Mouse (Mus musculus): ENCODE results near the gene Cxcl9. TPM values are rescaled to one million over a fixed set of nuclear protein-coding genes. Genes with fewer than 3 reads are reported as not detected.

The Cxcl9 gene
- polyA plus RNA-seq, 1 experiment from 2014 or later: not detected

DNA sequence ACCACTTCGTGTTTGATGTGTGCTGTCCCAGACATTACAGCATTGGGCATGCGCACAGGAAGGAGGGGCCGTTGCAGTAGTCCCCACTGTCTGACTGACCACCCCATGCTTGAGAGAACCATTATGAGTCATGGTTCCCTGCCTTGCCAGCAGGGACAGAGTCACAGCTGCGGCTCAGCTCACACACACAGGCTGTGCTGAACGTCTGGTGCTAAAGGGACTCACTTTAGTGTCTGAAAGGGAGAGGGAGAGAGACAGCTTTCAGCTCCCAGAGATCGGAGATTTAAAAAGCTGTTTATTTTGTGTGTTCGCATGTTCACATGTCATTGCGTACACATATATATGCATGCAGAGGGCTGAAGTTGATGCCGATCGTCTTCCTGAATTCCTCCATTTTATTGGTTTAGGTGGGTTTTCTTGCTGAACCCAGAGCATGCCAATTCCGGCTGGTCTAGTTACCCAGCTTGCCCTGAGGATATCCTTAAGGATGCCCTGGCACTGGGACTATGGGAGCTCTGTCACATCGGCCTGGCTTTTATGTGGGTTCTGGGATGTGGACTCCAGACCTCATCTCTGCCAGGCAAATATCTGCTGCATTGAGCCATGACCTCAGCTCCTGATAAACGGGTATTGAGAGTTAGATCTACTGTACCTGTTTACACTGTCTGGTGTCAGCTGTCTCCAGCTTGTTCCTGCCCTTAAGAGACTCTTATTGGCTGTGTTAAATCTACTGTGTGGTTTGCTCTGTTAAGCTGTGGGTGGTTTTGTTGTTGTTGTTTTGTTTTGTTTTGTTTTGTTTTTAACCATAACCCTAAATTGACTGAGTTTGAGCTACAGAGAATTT, 41.5 kb upstream of the Cxcl9 start:
- no peak overlapping the region for H3K4me2 ChIP-seq (replicated peaks; ENCODE audit: low read depth, low read length)
- no peak overlapping the region for H3K9ac ChIP-seq (replicated peaks; ENCODE audit: low read depth, low read length)
- no peaks in the 10 kb centered on the region for H3K9me3 ChIP-seq (ENCODE audit: control insufficient read depth, low read depth, low read length)
- no peak overlapping the region for H3K4me3 ChIP-seq (ENCODE audit: low read depth, low read length)
- H3K36me3 ChIP-seq (ENCODE audit: control insufficient read depth, insufficient read depth, low read length): no peaks in the 10 kb centered on the region
- 0 out of 2 replicates have a peak, but pooled peaks have one; percentile 42 for ATAC-seq (ENCODE audit: insufficient number of reproducible peaks, insufficient read depth, low FRiP score, low read depth)
- no peaks in the 10 kb centered on the region for H3K27me3 ChIP-seq (ENCODE audit: control insufficient read depth, insufficient read depth, low read length)
- no peak overlapping the region for H3K27ac ChIP-seq (ENCODE audit: low read length)
- H3K4me1 ChIP-seq (ENCODE audit: control insufficient read depth, insufficient read depth, low read length): no peaks in the 10 kb centered on the region
- WGBS: 62% methylated on average over 13 of the region's 13 CpGs

DNA sequence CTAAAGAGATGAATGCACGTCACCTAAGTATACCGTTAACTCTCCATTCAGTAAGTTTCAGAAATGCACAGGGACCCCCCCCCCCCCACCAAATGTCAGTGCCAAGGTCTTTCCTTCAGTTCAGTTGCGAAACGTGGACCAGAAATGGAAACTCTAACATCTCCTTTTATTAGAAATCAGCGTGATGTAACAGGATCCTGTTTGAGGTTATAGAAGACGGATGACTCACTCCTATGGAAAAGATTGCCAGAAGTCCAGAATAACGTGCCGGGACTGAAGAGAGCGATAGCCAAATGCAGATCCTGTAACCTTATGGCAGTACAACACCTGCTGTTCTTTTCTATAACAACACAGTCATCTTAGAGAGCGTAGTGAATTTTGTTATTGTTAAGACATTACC, 40.5 kb upstream of the Cxcl9 start:
- Histone ChIP-seq H3K36me3 (ENCODE audit: control insufficient read depth, insufficient read depth, low read length) (no peaks in the 10 kb centered on the region), H3K4me3 (ENCODE audit: low read depth, low read length) (no peak overlapping the region), H3K4me2 (replicated peaks; ENCODE audit: low read depth, low read length) (no peak overlapping the region), H3K9ac (replicated peaks; ENCODE audit: low read depth, low read length) (no peak overlapping the region), H3K9me3 (ENCODE audit: control insufficient read depth, low read depth, low read length) (no peaks in the 10 kb centered on the region), H3K4me1 (ENCODE audit: control insufficient read depth, insufficient read depth, low read length) (no peaks in the 10 kb centered on the region), H3K27ac (ENCODE audit: low read length) (no peak overlapping the region), H3K27me3 (ENCODE audit: control insufficient read depth, insufficient read depth, low read length) (no peaks in the 10 kb centered on the region)
- 50% methylated on average over 10 of the region's 10 CpGs for WGBS
- ATAC-seq (ENCODE audit: insufficient number of reproducible peaks, insufficient read depth, low FRiP score, low read depth): no peak

DNA sequence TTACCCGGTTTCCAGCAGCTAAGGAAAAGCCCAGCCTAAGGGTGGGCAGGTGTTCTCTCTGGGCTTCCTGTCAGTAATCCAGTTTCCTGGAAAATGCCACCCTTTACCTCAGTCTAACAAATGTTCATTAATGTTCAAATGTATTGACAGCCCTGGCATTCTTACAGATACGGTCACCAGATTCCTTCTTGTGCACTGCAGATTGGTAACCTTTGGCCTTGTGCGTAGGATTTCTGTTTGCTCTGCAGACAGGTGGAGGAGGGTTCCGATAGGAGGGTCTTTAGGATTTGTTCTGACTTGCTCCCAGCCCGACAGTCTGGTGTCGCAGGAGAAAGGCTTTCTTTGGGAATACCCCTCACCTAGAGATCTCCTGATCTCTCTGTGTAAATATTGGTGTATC, 38.7 kb upstream of the Cxcl9 start:
- no peak overlapping the region for H3K4me2 ChIP-seq (replicated peaks; ENCODE audit: low read depth, low read length)
- no peaks in the 10 kb centered on the region for H3K36me3 ChIP-seq (ENCODE audit: control insufficient read depth, insufficient read depth, low read length)
- H3K27ac ChIP-seq (ENCODE audit: low read length): no peak overlapping the region
- ATAC-seq (ENCODE audit: insufficient number of reproducible peaks, insufficient read depth, low FRiP score, low read depth): no peak
- no peak overlapping the region for H3K9ac ChIP-seq (replicated peaks; ENCODE audit: low read depth, low read length)
- H3K27me3 ChIP-seq (ENCODE audit: control insufficient read depth, insufficient read depth, low read length): no peaks in the 10 kb centered on the region
- no peaks in the 10 kb centered on the region for H3K4me1 ChIP-seq (ENCODE audit: control insufficient read depth, insufficient read depth, low read length)
- 53% methylated on average over 6 of the region's 6 CpGs for WGBS
- H3K4me3 ChIP-seq (ENCODE audit: low read depth, low read length): no peak overlapping the region
- H3K9me3 ChIP-seq (ENCODE audit: control insufficient read depth, low read depth, low read length): no peaks in the 10 kb centered on the region

DNA sequence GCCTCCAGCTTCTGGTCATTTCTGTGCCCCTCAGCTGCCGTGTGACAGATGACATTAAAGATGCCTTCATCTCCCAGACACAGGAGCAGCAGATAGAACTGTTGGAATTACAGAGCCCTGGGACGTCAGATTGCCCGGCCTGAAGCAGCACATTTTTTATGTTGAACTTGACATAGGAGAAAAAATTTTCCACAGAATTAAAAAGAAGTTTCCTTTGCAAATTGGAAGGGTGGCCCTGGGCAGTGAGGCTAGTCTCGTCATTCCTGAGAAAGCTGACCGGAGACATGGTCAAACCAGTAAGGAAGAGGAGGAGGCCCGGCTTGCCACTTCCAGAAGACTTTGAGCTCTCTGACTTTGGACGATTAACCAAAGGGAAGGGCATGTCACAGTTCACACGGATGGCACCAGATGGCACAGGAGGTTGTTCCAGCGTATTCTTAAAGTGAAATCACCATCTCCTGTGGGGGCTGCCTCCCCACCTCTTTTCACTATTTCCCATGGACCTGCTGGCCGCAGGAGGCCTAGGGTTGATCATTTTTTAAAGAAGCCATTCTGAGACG, 37.3 kb upstream of the Cxcl9 start:
- H3K9me3 ChIP-seq (ENCODE audit: control insufficient read depth, low read depth, low read length): no peaks in the 10 kb centered on the region
- no peaks in the 10 kb centered on the region for H3K27me3 ChIP-seq (ENCODE audit: control insufficient read depth, insufficient read depth, low read length)
- ATAC-seq (ENCODE audit: insufficient number of reproducible peaks, insufficient read depth, low FRiP score, low read depth): no peak
- H3K4me3 ChIP-seq (ENCODE audit: low read depth, low read length): no peak overlapping the region
- H3K4me2 ChIP-seq (replicated peaks; ENCODE audit: low read depth, low read length): no peak overlapping the region
- H3K27ac ChIP-seq (ENCODE audit: low read length): no peak overlapping the region
- H3K36me3 ChIP-seq (ENCODE audit: control insufficient read depth, insufficient read depth, low read length): no peaks in the 10 kb centered on the region
- no peak overlapping the region for H3K9ac ChIP-seq (replicated peaks; ENCODE audit: low read depth, low read length)
- H3K4me1 ChIP-seq (ENCODE audit: control insufficient read depth, insufficient read depth, low read length): no peaks in the 10 kb centered on the region
- 76% methylated on average over 11 of the region's 11 CpGs for WGBS

DNA sequence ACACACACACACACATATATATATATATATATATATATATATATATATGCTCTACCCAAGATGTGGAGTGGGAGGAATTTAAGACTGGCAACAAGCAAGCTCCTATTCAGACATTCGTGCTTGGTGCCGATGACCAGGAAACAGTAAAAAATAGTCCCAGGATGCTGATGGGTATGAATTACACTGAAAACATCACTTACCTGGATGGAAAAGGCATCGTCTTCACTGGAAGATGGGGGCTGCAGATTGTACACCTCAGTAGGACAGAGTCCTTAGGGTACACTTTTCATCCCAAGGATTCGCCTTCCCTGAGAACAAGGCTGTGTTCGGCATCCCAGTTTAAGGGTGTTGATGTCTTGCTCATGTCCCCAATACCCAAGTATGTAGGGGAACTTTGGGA, 36.1 kb upstream of the Cxcl9 start:
- Histone ChIP-seq H3K9ac (replicated peaks; ENCODE audit: low read depth, low read length) (no peak overlapping the region), H3K36me3 (ENCODE audit: control insufficient read depth, insufficient read depth, low read length) (no peaks in the 10 kb centered on the region), H3K27ac (ENCODE audit: low read length) (no peak overlapping the region), H3K4me1 (ENCODE audit: control insufficient read depth, insufficient read depth, low read length) (no peaks in the 10 kb centered on the region), H3K4me2 (replicated peaks; ENCODE audit: low read depth, low read length) (no peak overlapping the region), H3K27me3 (ENCODE audit: control insufficient read depth, insufficient read depth, low read length) (no peaks in the 10 kb centered on the region), H3K9me3 (ENCODE audit: control insufficient read depth, low read depth, low read length) (no peaks in the 10 kb centered on the region), H3K4me3 (ENCODE audit: low read depth, low read length) (no peak overlapping the region)
- WGBS: 94% methylated on average over 5 of the region's 5 CpGs
- ATAC-seq (ENCODE audit: insufficient number of reproducible peaks, insufficient read depth, low FRiP score, low read depth): no peak

DNA sequence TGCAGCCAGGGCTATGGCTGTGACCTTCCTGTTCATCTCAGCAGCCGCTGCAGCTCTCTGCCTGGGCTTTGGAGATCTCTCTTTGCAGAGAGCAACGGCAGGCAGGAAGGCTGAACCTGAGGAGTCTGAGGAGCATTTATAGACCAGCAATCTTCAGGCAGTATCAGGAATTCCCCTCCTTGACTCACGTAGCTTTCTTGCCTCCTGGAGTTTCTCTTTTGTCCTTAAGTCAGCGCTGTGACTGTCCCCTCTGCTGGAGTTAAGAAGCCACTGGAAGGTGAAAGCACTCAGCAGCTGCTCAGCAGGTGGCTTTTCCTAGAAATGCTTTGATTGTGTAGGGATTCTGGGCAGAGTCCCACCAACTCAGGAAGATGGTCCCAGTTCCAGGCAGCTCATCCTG, 35.3 kb upstream of the Cxcl9 start:
- no peak overlapping the region for H3K4me3 ChIP-seq (ENCODE audit: low read depth, low read length)
- H3K4me1 ChIP-seq (ENCODE audit: control insufficient read depth, insufficient read depth, low read length): no peaks in the 10 kb centered on the region
- H3K27me3 ChIP-seq (ENCODE audit: control insufficient read depth, insufficient read depth, low read length): no peaks in the 10 kb centered on the region
- 18% methylated on average over 4 of the region's 4 CpGs for WGBS
- no peak overlapping the region for H3K9ac ChIP-seq (replicated peaks; ENCODE audit: low read depth, low read length)
- ATAC-seq (ENCODE audit: insufficient number of reproducible peaks, insufficient read depth, low FRiP score, low read depth): no peak
- H3K4me2 ChIP-seq (replicated peaks; ENCODE audit: low read depth, low read length): no peak overlapping the region
- H3K36me3 ChIP-seq (ENCODE audit: control insufficient read depth, insufficient read depth, low read length): no peaks in the 10 kb centered on the region
- H3K9me3 ChIP-seq (ENCODE audit: control insufficient read depth, low read depth, low read length): no peaks in the 10 kb centered on the region
- no peak overlapping the region for H3K27ac ChIP-seq (ENCODE audit: low read length)

DNA sequence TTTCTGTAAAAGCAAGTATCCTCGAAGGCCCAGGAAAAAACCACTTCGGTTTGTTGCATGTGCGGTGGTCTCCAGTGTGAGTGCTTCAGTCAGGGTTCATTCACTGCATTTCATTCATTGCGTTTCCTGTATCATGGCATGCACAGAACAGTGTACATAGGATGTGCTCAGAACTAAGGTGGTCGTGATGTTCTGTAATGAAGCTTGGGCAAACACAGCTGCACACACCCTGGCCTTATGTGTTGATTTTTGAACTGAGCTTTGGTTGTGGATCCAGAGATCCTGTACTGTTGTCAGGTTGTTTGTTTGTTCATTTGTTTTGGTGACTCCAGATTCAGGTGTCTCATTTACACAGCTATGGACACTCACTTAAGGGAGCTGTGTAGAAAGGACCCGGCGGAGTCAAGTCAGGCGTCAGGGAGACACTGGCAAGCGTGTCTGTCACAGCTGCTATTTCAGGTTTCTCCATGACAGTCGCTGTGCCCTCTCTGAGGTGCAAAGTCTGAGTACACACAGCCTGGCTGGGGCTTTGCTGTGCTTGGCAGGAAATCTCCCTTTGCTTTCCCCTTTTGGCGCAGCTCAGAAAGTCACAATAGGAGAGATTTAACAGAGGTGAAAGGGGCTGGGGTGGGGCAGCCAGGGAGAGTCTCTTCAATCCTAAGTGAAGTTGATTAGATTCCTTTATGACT, 31.0 kb upstream of the Cxcl9 start:
- ATAC-seq (ENCODE audit: insufficient number of reproducible peaks, insufficient read depth, low FRiP score, low read depth): no peak
- H3K4me1 ChIP-seq (ENCODE audit: control insufficient read depth, insufficient read depth, low read length): no peaks in the 10 kb centered on the region
- no peak overlapping the region for H3K4me2 ChIP-seq (replicated peaks; ENCODE audit: low read depth, low read length)
- no peak overlapping the region for H3K9ac ChIP-seq (replicated peaks; ENCODE audit: low read depth, low read length)
- H3K4me3 ChIP-seq (ENCODE audit: low read depth, low read length): no peak overlapping the region
- no peaks in the 10 kb centered on the region for H3K36me3 ChIP-seq (ENCODE audit: control insufficient read depth, insufficient read depth, low read length)
- H3K9me3 ChIP-seq (ENCODE audit: control insufficient read depth, low read depth, low read length): no peaks in the 10 kb centered on the region
- WGBS: 72% methylated on average over 11 of the region's 11 CpGs
- H3K27me3 ChIP-seq (ENCODE audit: control insufficient read depth, insufficient read depth, low read length): no peaks in the 10 kb centered on the region
- no peak overlapping the region for H3K27ac ChIP-seq (ENCODE audit: low read length)

DNA sequence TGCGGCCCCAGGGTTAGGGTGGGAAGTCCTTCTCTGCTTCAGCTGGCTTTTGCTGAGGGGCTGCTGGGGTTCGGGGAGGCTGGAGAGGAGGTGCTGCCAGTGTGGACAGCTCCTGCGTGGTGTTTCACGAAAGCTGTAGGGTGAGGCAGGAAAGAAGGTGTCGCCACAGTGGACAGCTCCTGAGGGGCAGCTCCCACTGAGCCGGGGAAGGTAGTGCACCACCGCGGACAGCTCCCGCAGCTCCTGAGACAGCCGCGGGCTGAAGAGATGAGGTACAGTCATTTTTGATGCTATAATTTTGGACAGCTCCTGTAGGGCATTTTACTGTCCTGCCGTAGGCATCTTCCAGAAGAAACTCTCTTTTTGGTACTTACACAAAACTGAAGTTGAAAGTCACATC, 30.2 kb upstream of the Cxcl9 start:
- Histone ChIP-seq H3K9ac (replicated peaks; ENCODE audit: low read depth, low read length) (no peak overlapping the region), H3K36me3 (ENCODE audit: control insufficient read depth, insufficient read depth, low read length) (no peaks in the 10 kb centered on the region), H3K27ac (ENCODE audit: low read length) (no peak overlapping the region), H3K4me2 (replicated peaks; ENCODE audit: low read depth, low read length) (no peak overlapping the region), H3K4me1 (ENCODE audit: control insufficient read depth, insufficient read depth, low read length) (no peaks in the 10 kb centered on the region), H3K4me3 (ENCODE audit: low read depth, low read length) (no peak overlapping the region), H3K27me3 (ENCODE audit: control insufficient read depth, insufficient read depth, low read length) (no peaks in the 10 kb centered on the region), H3K9me3 (ENCODE audit: control insufficient read depth, low read depth, low read length) (no peaks in the 10 kb centered on the region)
- peak; percentile 58; the same call in 1 of the 2 replicates for ATAC-seq (ENCODE audit: insufficient number of reproducible peaks, insufficient read depth, low FRiP score, low read depth)
- 22% methylated on average over 12 of the region's 12 CpGs for WGBS

Data from stomach, embryonic 14.5 days (tissue).